Mouse (Mus musculus): ENCODE results near the gene St6galnac3.

DNA sequence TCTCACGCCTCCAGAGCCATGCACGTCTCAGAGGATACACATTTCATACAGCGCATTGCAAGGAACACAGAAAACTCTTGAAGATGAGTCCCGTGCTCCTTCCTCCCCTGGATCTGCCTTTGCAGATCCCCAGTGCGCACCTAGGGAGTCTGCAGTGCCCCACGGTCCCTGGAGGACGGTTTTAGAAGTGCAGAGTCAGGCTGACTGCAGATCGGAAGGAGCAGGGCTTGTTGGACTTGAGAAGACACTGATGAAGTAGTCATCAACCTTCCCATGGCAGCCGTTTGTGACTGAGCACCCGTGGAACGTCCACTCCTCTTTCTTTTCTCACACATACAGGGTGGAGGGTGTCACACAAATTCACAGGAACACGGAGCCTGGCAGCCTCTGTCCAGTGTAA is 51.5 kb downstream of the St6galnac3 start:
- no peak for TF ChIP-seq CTCF (IDR thresholded peaks at IDR 0.05; ENCODE audit: control insufficient read depth, insufficient read depth, insufficient read length)
- no peak for TF ChIP-seq USF1 (IDR thresholded peaks at IDR 0.05; ENCODE audit: low read depth)
- no peak for TF ChIP-seq CEBPB (IDR thresholded peaks at IDR 0.05; ENCODE audit: low read depth)
